Mouse (Mus musculus) heart, postnatal 0 days (tissue): ENCODE measurements at regions not wholly inside any gene's neighbourhood (a gene's known extent, or its start where the extent isn't known, plus 50 kb on each side); places are given as distances from the start of the nearest gene placed in this dataset.

Source experiments
- ATAC-seq: fragments of 200-750 bp; cut with Nextera tagmentation; 2 replicates; pipeline ENCODE4 v1.8.0; 2017; ENCODE audit warnings: low read depth, moderate number of reproducible peaks, moderate library complexity; ENCODE audit not compliant: insufficient read depth
- DNase-seq: peaks from one replicate; pipeline ENCODE4 v3.0.0-alpha.2; 2016; ENCODE audit warnings: low spot score
- H3K27ac ChIP-seq: fragments of 300-500 bp; sonication (generic); 2 replicates; pipeline ENCODE4 v1.5.1; 2014; ENCODE audit warnings: low read depth, mild to moderate bottlenecking
- H3K27me3 ChIP-seq: fragments of 300-500 bp; sonication (generic); 2 replicates; pipeline ENCODE4 v1.6.1; 2014; ENCODE audit warnings: low read length, mixed read lengths; ENCODE audit not compliant: control insufficient read depth, insufficient read depth
- H3K36me3 ChIP-seq: fragments of 300-500 bp; sonication (generic); replicated peaks from 2 replicates; pipeline ENCODE4 v1.6.1; 2014; ENCODE audit warnings: low read length, mixed read lengths; ENCODE audit not compliant: control insufficient read depth, insufficient read depth
- H3K4me1 ChIP-seq: fragments of 300-500 bp; sonication (generic); 2 replicates; pipeline ENCODE4 v1.6.1; 2014; ENCODE audit warnings: antibody characterized with exemption; ENCODE audit not compliant: control insufficient read depth, insufficient read depth
- H3K4me2 ChIP-seq: fragments of 300-500 bp; sonication (generic); 2 replicates; pipeline ENCODE4 v1.6.1; 2014; ENCODE audit warnings: low read depth, mild to moderate bottlenecking, low read length, moderate library complexity
- H3K4me3 ChIP-seq: fragments of 300-500 bp; sonication (generic); 2 replicates; pipeline ENCODE4 v1.5.1; 2014; ENCODE audit warnings: low read depth, low read length
- H3K9ac ChIP-seq: fragments of 300-500 bp; sonication (generic); replicated peaks from 2 replicates; pipeline ENCODE4 v1.6.1; 2014; ENCODE audit warnings: low read depth, low read length, mixed read lengths
- H3K9me3 ChIP-seq: fragments of 300-500 bp; sonication (generic); replicated peaks from 2 replicates; pipeline ENCODE4 v1.6.1; 2016; ENCODE audit warnings: low read length; ENCODE audit not compliant: control insufficient read depth
- CTCF ChIP-seq: IDR thresholded peaks from 2 replicates; pipeline ENCODE4 v1.5.1; 2016; ENCODE audit warnings: antibody characterized with exemption, control low read depth, low read depth
- EP300 ChIP-seq: IDR thresholded peaks from 2 replicates; pipeline ENCODE4 v1.6.1; 2016; ENCODE audit warnings: antibody characterized with exemption, low read depth
- WGBS: fragments of 180-500 bp; shearing (Covaris S2); extraction: QIAGEN DNeasy Blood & Tissue Kit; methylation state at CpG from one replicate; pipeline ENCODE4 v1.1.7; 2014; 5-methylcytosine and 5-hydroxymethylcytosine counted together

GRCm38 (mm10) chr5:45230097-45230496, 219.9 kb downstream of the Qdpr start:
- Histone ChIP-seq H3K4me1 (no peaks in the 10 kb centered on the region), H3K9me3 (no peaks in the 10 kb centered on the region), H3K9ac (no peak overlapping the region), H3K36me3 (no peaks in the 10 kb centered on the region), H3K27me3 (no peaks in the 10 kb centered on the region), H3K4me2 (no peak overlapping the region), H3K4me3 (no peak overlapping the region), H3K27ac (no peak overlapping the region)
- no peak for TF ChIP-seq EP300
- TF ChIP-seq CTCF: no peak
- 56% methylated on average over 1 of the region's 1 CpGs for WGBS
- DNase-seq: no peak
- ATAC-seq: no peak

- ATAC-seq (no peak), DNase-seq (no peak)
- 56% methylated on average over 3 of the region's 3 CpGs for WGBS
- Histone ChIP-seq H3K4me1 (no peaks in the 10 kb centered on the region), H3K36me3 (no peaks in the 10 kb centered on the region), H3K9ac (no peak overlapping the region), H3K27me3 (no peaks in the 10 kb centered on the region), H3K9me3 (no peaks in the 10 kb centered on the region), H3K4me3 (no peak overlapping the region), H3K27ac (no peak overlapping the region), H3K4me2 (no peak overlapping the region)
- no peak for TF ChIP-seq EP300
- no peak for TF ChIP-seq CTCF
These were observed 220.6 kb downstream of the Qdpr start for GRCm38 (mm10) chr5:45229477-45229876.

- Histone ChIP-seq H3K4me2 (no peak overlapping the region), H3K9ac (no peak overlapping the region), H3K27me3 (no peaks in the 10 kb centered on the region), H3K27ac (no peak overlapping the region), H3K4me1 (no peaks in the 10 kb centered on the region), H3K9me3 (no peaks in the 10 kb centered on the region), H3K4me3 (no peak overlapping the region), H3K36me3 (no peaks in the 10 kb centered on the region)
- ATAC-seq (no peak), DNase-seq (no peak)
- WGBS: 69% methylated on average over 6 of the region's 6 CpGs
- TF ChIP-seq CTCF: no peak
- no peak for TF ChIP-seq EP300
These were observed 221.7 kb downstream of the Qdpr start for GRCm38 (mm10) chr5:45228226-45228927.

GRCm38 (mm10) chr5:45220272-45220916, 229.6 kb downstream of the Qdpr start:
- DNase-seq: no peak
- H3K4me1 ChIP-seq: no peaks in the 10 kb centered on the region
- no peaks in the 10 kb centered on the region for H3K27me3 ChIP-seq
- H3K36me3 ChIP-seq: no peaks in the 10 kb centered on the region
- TF ChIP-seq EP300 (no peak), CTCF (no peak)
- no peaks in the 10 kb centered on the region for H3K9me3 ChIP-seq
- no peak overlapping the region for H3K9ac ChIP-seq
- no peak overlapping the region for H3K4me3 ChIP-seq
- no peak overlapping the region for H3K27ac ChIP-seq
- 65% methylated on average over 6 of the region's 6 CpGs for WGBS
- no peak for ATAC-seq
- no peak overlapping the region for H3K4me2 ChIP-seq

DNA sequence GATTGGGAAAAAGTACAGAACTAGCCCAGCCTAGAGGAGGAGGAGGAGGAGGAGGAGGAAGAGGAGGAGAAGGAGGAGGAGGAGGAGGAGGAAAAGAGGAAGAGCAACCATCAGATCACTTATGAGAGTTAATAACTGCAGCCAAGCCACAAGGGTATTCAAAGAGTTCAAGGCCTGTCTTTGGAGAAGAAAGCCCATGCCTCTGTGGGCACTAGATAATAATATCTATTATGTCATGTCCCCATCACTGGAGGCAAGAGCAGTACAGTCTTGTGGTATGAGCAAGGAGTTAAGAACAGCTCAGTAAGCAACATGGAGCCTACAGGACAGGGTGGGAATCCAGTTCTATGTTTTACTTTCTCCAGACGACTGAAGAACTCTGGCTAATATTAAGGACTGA, 230.5 kb downstream of the Qdpr start:
- H3K4me3 ChIP-seq: no peak overlapping the region
- no peak overlapping the region for H3K27ac ChIP-seq
- WGBS: 55% methylated on average over 1 of the region's 1 CpGs
- ATAC-seq: no peak
- H3K4me2 ChIP-seq: no peak overlapping the region
- no peak for DNase-seq
- H3K36me3 ChIP-seq: no peaks in the 10 kb centered on the region
- H3K4me1 ChIP-seq: no peaks in the 10 kb centered on the region
- no peaks in the 10 kb centered on the region for H3K27me3 ChIP-seq
- H3K9ac ChIP-seq: no peak overlapping the region
- no peaks in the 10 kb centered on the region for H3K9me3 ChIP-seq
- TF ChIP-seq CTCF: no peak
- TF ChIP-seq EP300: no peak

- Histone ChIP-seq H3K4me1 (no peaks in the 10 kb centered on the region), H3K4me2 (no peak overlapping the region), H3K27me3 (no peaks in the 10 kb centered on the region), H3K27ac (no peak overlapping the region), H3K9ac (no peak overlapping the region), H3K4me3 (no peak overlapping the region), H3K36me3 (no peaks in the 10 kb centered on the region), H3K9me3 (no peaks in the 10 kb centered on the region)
- no peak for ATAC-seq
- WGBS: 76% methylated on average over 3 of the region's 3 CpGs
- DNase-seq: no peak
- TF ChIP-seq CTCF: no peak
These were observed 230.9 kb downstream of the Qdpr start for GRCm38 (mm10) chr5:45219101-45219500.
